Mouse (Mus musculus) thymus, adult 2 months (tissue): ENCODE measurements around the gene Gm10964.
"Not testable (repeated sequence)": the region's sequence is repeated elsewhere in the genome, so short reads cannot be mapped to it uniquely, and the experiment has no call there.

Experiments used
- CTCF ChIP-seq: fragments of 200-500 bp; IDR thresholded peaks from 2 replicates; pipeline ENCODE4 v1.5.1; 2012; ENCODE audit warnings: mild to moderate bottlenecking, control low read depth, low read length, moderate library complexity, borderline replicate concordance; ENCODE audit not compliant: control insufficient read depth, poor library complexity, insufficient read depth; ENCODE audit errors: extremely low read depth
- POLR2A ChIP-seq: fragments of 200-500 bp; IDR thresholded peaks from 2 replicates; pipeline ENCODE4 v1.6.1; 2012; ENCODE audit warnings: mild to moderate bottlenecking, low read length, control low read depth, moderate library complexity; ENCODE audit not compliant: control insufficient read depth, poor library complexity, insufficient read depth; ENCODE audit errors: extremely low read depth

DNA sequence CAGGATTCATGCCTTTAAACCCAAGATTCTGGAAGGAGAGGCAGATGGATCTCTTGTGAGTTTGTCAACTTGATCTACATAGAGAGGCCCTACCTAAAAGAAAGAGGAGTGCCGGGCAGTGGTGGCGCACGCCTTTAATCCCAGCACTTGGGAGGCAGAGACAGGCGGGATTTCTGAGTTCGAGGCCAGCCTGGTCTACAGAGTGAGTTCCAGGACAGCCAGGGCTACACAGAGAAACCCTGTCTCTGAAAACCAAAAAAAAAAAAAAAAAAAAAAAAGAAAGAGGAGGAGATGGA is 52.9 kb downstream of the Gm10964 start:
- TF ChIP-seq POLR2A, CTCF: not testable (repeated sequence)
